22 mouse cellular contexts compared by ENCODE assay signal in the genomic region with DNA sequence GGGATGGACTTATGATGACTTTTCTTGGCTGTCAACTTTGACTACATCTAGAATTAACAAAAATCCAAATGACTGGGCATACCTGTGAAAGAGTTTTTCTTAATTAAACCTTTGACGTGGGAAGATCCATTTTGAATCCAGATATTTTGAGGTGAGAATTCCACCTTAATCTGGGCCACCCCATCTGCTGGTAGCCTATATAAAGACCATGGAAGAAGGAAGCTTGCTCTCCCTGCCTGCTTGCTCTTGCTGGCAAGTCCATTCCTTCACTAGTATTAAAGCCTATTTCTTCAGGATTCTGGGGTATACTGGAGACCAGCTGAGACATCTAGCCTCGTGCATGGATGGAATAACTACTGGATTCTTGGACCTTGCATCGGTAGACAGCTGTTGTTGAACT.
DNase-seq lines count a peak whose midpoint lies in the region; ATAC-seq and TF ChIP-seq lines count a peak whose summit lies in the region.
"Had no signal": no experiment of that assay in that cellular context is flagged by ENCODE, and none has a peak within 500 bp of the region (broad histone marks: within the 10 kb centered on the region; RNA-seq: fewer than 3 reads in every experiment).

No protein-coding gene starts in this region.

- ATAC-seq in frontal cortex, adult (ENCODE audit: low TSS enrichment): peak; percentile 67; the same call in 1 of the 2 replicates
- ATAC-seq: activated CD4-positive, CD25-positive, alpha-beta regulatory T cell, adult 4 months; CD4-positive, CD25-positive, alpha-beta regulatory T cell, adult 4 months; Patski had no signal

- H3K27ac ChIP-seq in testis, adult 2 months (ENCODE audit: control insufficient read depth, insufficient read depth, low read depth, low read length): no peak overlapping the region

- no peaks in the 10 kb centered on the region for H3K36me3 ChIP-seq in testis, adult 2 months (ENCODE audit: control insufficient read depth, insufficient read depth, low read length)
- H3K36me3 ChIP-seq: G1E had no signal

- DNase-seq in frontal cortex, postnatal 10 days (ENCODE audit: low spot score in 2 of 2): no peak
- DNase-seq in testis, postnatal 10 days (ENCODE audit: low spot score): no peak
- peak; percentile 23 for DNase-seq in brain, adult 2 months (ENCODE audit: low read depth, low spot score)
- no peak for DNase-seq in embryo, embryonic 11 days
- DNase-seq: adrenal gland, adult 2 months; adrenal gland, adult 8-10 months; adrenal gland, postnatal 10 days; adrenal gland, postnatal 14 days; adrenal gland, postnatal 25 days; adrenal gland, postnatal 36 days; B cell, adult 2 months; cerebellum, adult 11 months; cerebellum, adult 11-12 months; cerebellum, adult 18-20 months; cerebellum, adult 2 months had no signal

- no peak for TF ChIP-seq CTCF in testis, adult 2 months (IDR thresholded peaks at IDR 0.05; ENCODE audit: control insufficient read depth, insufficient read depth, insufficient replicate concordance, low read depth, low read length)

- H3K4me3 ChIP-seq in testis, adult 2 months (ENCODE audit: control insufficient read depth, low read depth, low read length): peak overlapping the region; percentile 62; the same call in 1 of the 2 replicates

- no peak for TF ChIP-seq POLR2A in testis, adult 2 months (IDR thresholded peaks at IDR 0.05; ENCODE audit: control insufficient read depth, low read depth, low read length)

- H3K27me3 ChIP-seq in testis, adult 2 months (ENCODE audit: control insufficient read depth, insufficient read depth, low read length): no peaks in the 10 kb centered on the region
- H3K27me3 ChIP-seq: CH12.LX, Patski had no signal

- no peaks in the 10 kb centered on the region for H3K4me1 ChIP-seq in testis, adult 2 months (ENCODE audit: control insufficient read depth, insufficient read depth, low read length)
